Mouse (Mus musculus): ENCODE results near the gene Aldoart2. TPM values are rescaled to one million over a fixed set of nuclear protein-coding genes. Genes with fewer than 3 reads are reported as not detected.

Aldoart2 gene
- polyA plus RNA-seq, 2 experiments, result not detected

GRCm38 (mm10) chr12:55568466-55568865 is 3.4 kb downstream of the Aldoart2 start:
- Histone ChIP-seq H3K27ac (no peak overlapping the region), H3K4me1 (replicated peaks; ENCODE audit: control insufficient read depth in 2 of 2, insufficient read depth in 2 of 2, low read length in 1 of 2) (no peaks in the 10 kb centered on the region), H3K9me3 (ENCODE audit: control insufficient read depth, low read length) (no peaks in the 10 kb centered on the region), H3K27me3 (ENCODE audit: control insufficient read depth, insufficient read depth, low read length) (no peaks in the 10 kb centered on the region), H3K4me3 (ENCODE audit: insufficient read depth in 1 of 2, low read depth in 2 of 2, low read length in 2 of 2) (no peak overlapping the region), H3K36me3 (replicated peaks; ENCODE audit: control insufficient read depth, insufficient read depth, low read depth) (no peaks in the 10 kb centered on the region), H3K9ac (replicated peaks) (no peak overlapping the region), H3K4me2 (ENCODE audit: low read depth) (no peak overlapping the region)
- TF ChIP-seq EP300 (IDR thresholded peaks at IDR 0.05; ENCODE audit: low read depth), result no peak
- no peak for TF ChIP-seq CTCF (IDR thresholded peaks at IDR 0.05; ENCODE audit: low read depth)
- DNase-seq (ENCODE audit: low read depth in 3 of 3, low spot score in 3 of 3), result no peak
- ATAC-seq (ENCODE audit: insufficient read depth), result no peak
- 64% methylated on average over 3 of the region's 3 CpGs for WGBS (ENCODE audit: insufficient replicate concordance)

GRCm38 (mm10) chr12:55569676-55570075 is 4.6 kb downstream of the Aldoart2 start:
- ATAC-seq (ENCODE audit: insufficient read depth) (no peak), DNase-seq (ENCODE audit: low read depth in 3 of 3, low spot score in 3 of 3) (no peak)

DNA sequence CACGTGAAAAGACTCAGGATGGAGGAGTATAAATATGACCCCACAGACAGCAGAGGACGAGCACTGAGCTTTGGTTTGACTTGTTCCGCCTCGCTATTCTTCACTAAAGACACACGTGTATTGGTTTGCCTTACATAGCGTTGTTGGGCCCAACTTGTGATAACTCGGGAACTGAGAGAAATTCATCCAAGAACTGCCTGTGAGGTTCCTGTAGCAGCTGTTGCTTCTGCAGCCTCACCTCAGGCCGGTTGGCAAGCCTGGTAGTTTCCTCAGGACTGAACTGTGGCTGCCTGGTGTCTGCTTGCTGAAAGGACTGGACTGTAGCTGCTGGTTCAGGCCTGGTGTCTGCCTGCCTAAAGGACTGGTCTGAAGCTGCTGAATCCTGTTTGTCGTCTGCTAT is 5.6 kb downstream of the Aldoart2 start:
- no peaks in the 10 kb centered on the region for H3K4me1 ChIP-seq (replicated peaks; ENCODE audit: control insufficient read depth in 2 of 2, insufficient read depth in 2 of 2, low read length in 1 of 2)
- no peak overlapping the region for H3K4me2 ChIP-seq (ENCODE audit: low read depth)
- no peaks in the 10 kb centered on the region for H3K27me3 ChIP-seq (ENCODE audit: control insufficient read depth, insufficient read depth, low read length)
- no peaks in the 10 kb centered on the region for H3K9me3 ChIP-seq (ENCODE audit: control insufficient read depth, low read length)
- no peak overlapping the region for H3K27ac ChIP-seq
- no peak for ATAC-seq (ENCODE audit: insufficient read depth)
- no peak overlapping the region for H3K9ac ChIP-seq (replicated peaks)
- no peak overlapping the region for H3K4me3 ChIP-seq (ENCODE audit: insufficient read depth in 1 of 2, low read depth in 2 of 2, low read length in 2 of 2)
- WGBS (ENCODE audit: insufficient replicate concordance), result 66% methylated on average over 9 of the region's 9 CpGs
- no peak for DNase-seq (ENCODE audit: low read depth in 3 of 3, low spot score in 3 of 3)
- no peak for TF ChIP-seq EP300 (IDR thresholded peaks at IDR 0.05; ENCODE audit: low read depth)
- no peak for TF ChIP-seq CTCF (IDR thresholded peaks at IDR 0.05; ENCODE audit: low read depth)
- H3K36me3 ChIP-seq (replicated peaks; ENCODE audit: control insufficient read depth, insufficient read depth, low read depth), result no peaks in the 10 kb centered on the region

More at GRCm38 (mm10) chr12:55569676-55570075, 4.6 kb downstream of the Aldoart2 start:
- TF ChIP-seq EP300 (IDR thresholded peaks at IDR 0.05; ENCODE audit: low read depth) (no peak), CTCF (IDR thresholded peaks at IDR 0.05; ENCODE audit: low read depth) (no peak)
- Histone ChIP-seq H3K9me3 (ENCODE audit: control insufficient read depth, low read length) (no peaks in the 10 kb centered on the region), H3K4me1 (replicated peaks; ENCODE audit: control insufficient read depth in 2 of 2, insufficient read depth in 2 of 2, low read length in 1 of 2) (no peaks in the 10 kb centered on the region), H3K9ac (replicated peaks) (no peak overlapping the region), H3K27me3 (ENCODE audit: control insufficient read depth, insufficient read depth, low read length) (no peaks in the 10 kb centered on the region), H3K36me3 (replicated peaks; ENCODE audit: control insufficient read depth, insufficient read depth, low read depth) (no peaks in the 10 kb centered on the region), H3K4me3 (ENCODE audit: insufficient read depth in 1 of 2, low read depth in 2 of 2, low read length in 2 of 2) (no peak overlapping the region), H3K4me2 (ENCODE audit: low read depth) (no peak overlapping the region), H3K27ac (no peak overlapping the region)
- 15% methylated on average over 6 of the region's 6 CpGs for WGBS (ENCODE audit: insufficient replicate concordance)

DNA sequence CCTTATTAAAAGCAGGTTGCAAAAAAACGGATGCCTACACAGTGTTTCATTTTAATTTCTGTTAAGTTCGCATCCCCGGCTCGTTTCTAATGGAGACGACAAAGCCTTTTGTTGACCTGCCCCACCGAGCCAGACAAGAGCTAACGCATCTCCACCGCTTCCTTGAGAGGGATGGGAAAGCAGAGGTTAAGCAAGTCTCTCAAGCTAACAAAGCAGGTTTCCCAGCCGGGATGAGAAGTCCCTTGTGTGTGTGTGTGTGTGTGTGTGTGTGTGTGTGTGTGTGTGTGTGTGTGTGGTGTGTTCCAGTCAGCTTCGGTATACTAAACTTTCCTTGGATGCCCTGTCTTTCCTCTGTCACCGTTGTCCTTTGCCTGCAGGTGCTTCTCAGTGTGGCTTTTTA is 6.1 kb downstream of the Aldoart2 start:
- no peaks in the 10 kb centered on the region for H3K36me3 ChIP-seq (replicated peaks; ENCODE audit: control insufficient read depth, insufficient read depth, low read depth)
- H3K27me3 ChIP-seq (ENCODE audit: control insufficient read depth, insufficient read depth, low read length), result no peaks in the 10 kb centered on the region
- H3K9ac ChIP-seq (replicated peaks), result no peak overlapping the region
- no peaks in the 10 kb centered on the region for H3K4me1 ChIP-seq (replicated peaks; ENCODE audit: control insufficient read depth in 2 of 2, insufficient read depth in 2 of 2, low read length in 1 of 2)
- H3K4me2 ChIP-seq (ENCODE audit: low read depth), result no peak overlapping the region
- TF ChIP-seq CTCF (IDR thresholded peaks at IDR 0.05; ENCODE audit: low read depth), result no peak
- TF ChIP-seq EP300 (IDR thresholded peaks at IDR 0.05; ENCODE audit: low read depth), result no peak
- H3K27ac ChIP-seq, result no peak overlapping the region
- no peaks in the 10 kb centered on the region for H3K9me3 ChIP-seq (ENCODE audit: control insufficient read depth, low read length)
- ATAC-seq (ENCODE audit: insufficient read depth) (no peak), DNase-seq (ENCODE audit: low read depth in 3 of 3, low spot score in 3 of 3) (no peak)
- WGBS (ENCODE audit: insufficient replicate concordance), result 73% methylated on average over 11 of the region's 11 CpGs
- no peak overlapping the region for H3K4me3 ChIP-seq (ENCODE audit: insufficient read depth in 1 of 2, low read depth in 2 of 2, low read length in 2 of 2)

- H3K9ac ChIP-seq (replicated peaks), result no peak overlapping the region
- ATAC-seq (ENCODE audit: insufficient read depth) (no peak), DNase-seq (ENCODE audit: low read depth in 3 of 3, low spot score in 3 of 3) (no peak)
- no peaks in the 10 kb centered on the region for H3K9me3 ChIP-seq (ENCODE audit: control insufficient read depth, low read length)
- H3K36me3 ChIP-seq (replicated peaks; ENCODE audit: control insufficient read depth, insufficient read depth, low read depth), result no peaks in the 10 kb centered on the region
- H3K27ac ChIP-seq, result no peak overlapping the region
- no peak overlapping the region for H3K4me2 ChIP-seq (ENCODE audit: low read depth)
- TF ChIP-seq CTCF (IDR thresholded peaks at IDR 0.05; ENCODE audit: low read depth), result no peak
- TF ChIP-seq EP300 (IDR thresholded peaks at IDR 0.05; ENCODE audit: low read depth), result no peak
- no peaks in the 10 kb centered on the region for H3K4me1 ChIP-seq (replicated peaks; ENCODE audit: control insufficient read depth in 2 of 2, insufficient read depth in 2 of 2, low read length in 1 of 2)
- WGBS (ENCODE audit: insufficient replicate concordance), result 73% methylated on average over 10 of the region's 10 CpGs
- no peaks in the 10 kb centered on the region for H3K27me3 ChIP-seq (ENCODE audit: control insufficient read depth, insufficient read depth, low read length)
- no peak overlapping the region for H3K4me3 ChIP-seq (ENCODE audit: insufficient read depth in 1 of 2, low read depth in 2 of 2, low read length in 2 of 2)
Observed at GRCm38 (mm10) chr12:55571661-55572060, 6.6 kb downstream of the Aldoart2 start.
